Mouse (Mus musculus): ENCODE measurements around the gene Tmem208. TPM values are rescaled to one million over a fixed set of nuclear protein-coding genes. Genes with fewer than 3 reads are reported as not detected.
A peak's percentile ranks its signal among the peaks of the same experiment; 100 is the strongest.

Gene Tmem208
- polyA plus RNA-seq, 1 experiment from 2014 or later: 136 TPM

- H3K4me1 ChIP-seq (ENCODE audit: insufficient read depth, low read length): peaks cover 36% of the 10 kb centered on the region
- no peak for ATAC-seq (ENCODE audit: low FRiP score, low TSS enrichment)
These were observed 22.4 kb downstream of the Tmem208 start, which contains the start of gene Slc9a5 for GRCm38 (mm10) chr8:105348450-105349095. TSS of gene Slc9a5 (plus strand) at chr8:105348843.

GRCm38 (mm10) chr8:105349096-105349771 is 23.1 kb downstream of the Tmem208 start:
- Histone ChIP-seq H3K27me3 (ENCODE audit: insufficient read depth, low read length) (peaks cover 11% of the 10 kb centered on the region), H3K9me3 (ENCODE audit: low read length) (no peaks in the 10 kb centered on the region), H3K4me1 (ENCODE audit: insufficient read depth, low read length) (peaks cover 35% of the 10 kb centered on the region), H3K36me3 (ENCODE audit: insufficient read depth, low read length) (no peaks in the 10 kb centered on the region), H3K9ac (replicated peaks; ENCODE audit: low read length) (peak overlapping the region; percentile 73), H3K4me2 (replicated peaks; ENCODE audit: low read depth, low read length) (peak overlapping the region; percentile 98), H3K4me3 (ENCODE audit: low read length) (peak overlapping the region; percentile 76), H3K27ac (ENCODE audit: low read length) (no peak overlapping the region)
- WGBS: 1% methylated on average over 45 of the region's 48 CpGs
- ATAC-seq (ENCODE audit: low FRiP score, low TSS enrichment): no peak

More at GRCm38 (mm10) chr8:105348450-105349095, 22.4 kb downstream of the Tmem208 start, which contains the start of gene Slc9a5:
- Histone ChIP-seq H3K4me2 (replicated peaks; ENCODE audit: low read depth, low read length) (peak within 1 kb of the TSS; percentile 98), H3K9ac (replicated peaks; ENCODE audit: low read length) (peak within 1 kb of the TSS; percentile 83), H3K9me3 (ENCODE audit: low read length) (no peaks in the 10 kb centered on the region), H3K27ac (ENCODE audit: low read length) (peak within 1 kb of the TSS; percentile 92), H3K4me3 (ENCODE audit: low read length) (peak within 1 kb of the TSS; percentile 76), H3K36me3 (ENCODE audit: insufficient read depth, low read length) (no peaks in the 10 kb centered on the region), H3K27me3 (ENCODE audit: insufficient read depth, low read length) (peaks cover 11% of the 10 kb centered on the region)
- WGBS: under 1% methylated on average over 34 of the region's 34 CpGs

GRCm38 (mm10) chr8:105350186-105350585 is 24.0 kb downstream of the Tmem208 start:
- Histone ChIP-seq H3K9ac (replicated peaks; ENCODE audit: low read length) (no peak overlapping the region), H3K36me3 (ENCODE audit: insufficient read depth, low read length) (no peaks in the 10 kb centered on the region), H3K4me3 (ENCODE audit: low read length) (peak overlapping the region; percentile 76; the same call in 1 of the 2 replicates), H3K9me3 (ENCODE audit: low read length) (no peaks in the 10 kb centered on the region), H3K27ac (ENCODE audit: low read length) (no peak overlapping the region), H3K4me2 (replicated peaks; ENCODE audit: low read depth, low read length) (peak overlapping the region; percentile 98), H3K27me3 (ENCODE audit: insufficient read depth, low read length) (peaks cover 11% of the 10 kb centered on the region), H3K4me1 (ENCODE audit: insufficient read depth, low read length) (peaks cover 27% of the 10 kb centered on the region)
- WGBS: 46% methylated on average over 7 of the region's 7 CpGs
- ATAC-seq (ENCODE audit: low FRiP score, low TSS enrichment): no peak

- H3K9ac ChIP-seq (replicated peaks; ENCODE audit: low read length): no peak overlapping the region
- no peaks in the 10 kb centered on the region for H3K9me3 ChIP-seq (ENCODE audit: low read length)
- no peaks in the 10 kb centered on the region for H3K36me3 ChIP-seq (ENCODE audit: insufficient read depth, low read length)
- WGBS: 73% methylated on average over 8 of the region's 8 CpGs
- H3K4me1 ChIP-seq (ENCODE audit: insufficient read depth, low read length): peaks cover 12% of the 10 kb centered on the region; the same call in 1 of the 2 replicates
- no peak overlapping the region for H3K4me2 ChIP-seq (replicated peaks; ENCODE audit: low read depth, low read length)
- no peak overlapping the region for H3K27ac ChIP-seq (ENCODE audit: low read length)
- peaks cover 11% of the 10 kb centered on the region for H3K27me3 ChIP-seq (ENCODE audit: insufficient read depth, low read length)
- H3K4me3 ChIP-seq (ENCODE audit: low read length): no peak overlapping the region
- ATAC-seq (ENCODE audit: low FRiP score, low TSS enrichment): no peak
These were observed 27.5 kb downstream of the Tmem208 start for GRCm38 (mm10) chr8:105353583-105354135.

GRCm38 (mm10) chr8:105354549-105354948 is 28.4 kb downstream of the Tmem208 start:
- Histone ChIP-seq H3K4me2 (replicated peaks; ENCODE audit: low read depth, low read length) (no peak overlapping the region), H3K36me3 (ENCODE audit: insufficient read depth, low read length) (no peaks in the 10 kb centered on the region), H3K9ac (replicated peaks; ENCODE audit: low read length) (no peak overlapping the region), H3K9me3 (ENCODE audit: low read length) (no peaks in the 10 kb centered on the region), H3K27ac (ENCODE audit: low read length) (no peak overlapping the region), H3K4me1 (ENCODE audit: insufficient read depth, low read length) (peaks cover 17% of the 10 kb centered on the region), H3K27me3 (ENCODE audit: insufficient read depth, low read length) (peaks cover 11% of the 10 kb centered on the region), H3K4me3 (ENCODE audit: low read length) (no peak overlapping the region)
- no peak for ATAC-seq (ENCODE audit: low FRiP score, low TSS enrichment)
- 83% methylated on average over 4 of the region's 4 CpGs for WGBS

- Histone ChIP-seq H3K27ac (ENCODE audit: low read length) (no peak overlapping the region), H3K9ac (replicated peaks; ENCODE audit: low read length) (no peak overlapping the region), H3K27me3 (ENCODE audit: insufficient read depth, low read length) (peaks cover 8% of the 10 kb centered on the region), H3K4me1 (ENCODE audit: insufficient read depth, low read length) (peaks cover 14% of the 10 kb centered on the region), H3K9me3 (ENCODE audit: low read length) (no peaks in the 10 kb centered on the region), H3K4me2 (replicated peaks; ENCODE audit: low read depth, low read length) (no peak overlapping the region), H3K36me3 (ENCODE audit: insufficient read depth, low read length) (no peaks in the 10 kb centered on the region), H3K4me3 (ENCODE audit: low read length) (no peak overlapping the region)
- WGBS: 57% methylated on average over 26 of the region's 26 CpGs
- ATAC-seq (ENCODE audit: low FRiP score, low TSS enrichment): no peak
These were observed 29.2 kb downstream of the Tmem208 start for GRCm38 (mm10) chr8:105355179-105356024.

- no peak overlapping the region for H3K4me3 ChIP-seq (ENCODE audit: low read length)
- H3K9me3 ChIP-seq (ENCODE audit: low read length): no peaks in the 10 kb centered on the region
- no peaks in the 10 kb centered on the region for H3K27me3 ChIP-seq (ENCODE audit: insufficient read depth, low read length)
- peaks cover 14% of the 10 kb centered on the region for H3K4me1 ChIP-seq (ENCODE audit: insufficient read depth, low read length)
- ATAC-seq (ENCODE audit: low FRiP score, low TSS enrichment): no peak
- no peaks in the 10 kb centered on the region for H3K36me3 ChIP-seq (ENCODE audit: insufficient read depth, low read length)
- H3K27ac ChIP-seq (ENCODE audit: low read length): no peak overlapping the region
- H3K4me2 ChIP-seq (replicated peaks; ENCODE audit: low read depth, low read length): no peak overlapping the region
- H3K9ac ChIP-seq (replicated peaks; ENCODE audit: low read length): no peak overlapping the region
- 84% methylated on average over 14 of the region's 14 CpGs for WGBS
These were observed 30.5 kb downstream of the Tmem208 start for GRCm38 (mm10) chr8:105356681-105357080.

GRCm38 (mm10) chr8:105359208-105359607 is 33.1 kb downstream of the Tmem208 start:
- Histone ChIP-seq H3K4me1 (ENCODE audit: insufficient read depth, low read length) (peaks cover 21% of the 10 kb centered on the region), H3K27me3 (ENCODE audit: insufficient read depth, low read length) (no peaks in the 10 kb centered on the region), H3K4me2 (replicated peaks; ENCODE audit: low read depth, low read length) (0 out of 2 replicates have a peak overlapping the region, but pooled peaks have one; percentile 1), H3K9ac (replicated peaks; ENCODE audit: low read length) (no peak overlapping the region), H3K9me3 (ENCODE audit: low read length) (no peaks in the 10 kb centered on the region), H3K36me3 (ENCODE audit: insufficient read depth, low read length) (no peaks in the 10 kb centered on the region), H3K4me3 (ENCODE audit: low read length) (no peak overlapping the region), H3K27ac (ENCODE audit: low read length) (no peak overlapping the region)
- WGBS: 48% methylated on average over 15 of the region's 15 CpGs
- ATAC-seq (ENCODE audit: low FRiP score, low TSS enrichment): peak; percentile 58

- 43% methylated on average over 4 of the region's 4 CpGs for WGBS
- no peak overlapping the region for H3K27ac ChIP-seq (ENCODE audit: low read length)
- peaks cover 21% of the 10 kb centered on the region for H3K4me1 ChIP-seq (ENCODE audit: insufficient read depth, low read length)
- H3K36me3 ChIP-seq (ENCODE audit: insufficient read depth, low read length): no peaks in the 10 kb centered on the region
- H3K4me2 ChIP-seq (replicated peaks; ENCODE audit: low read depth, low read length): no peak overlapping the region
- H3K9me3 ChIP-seq (ENCODE audit: low read length): no peaks in the 10 kb centered on the region
- H3K4me3 ChIP-seq (ENCODE audit: low read length): no peak overlapping the region
- no peaks in the 10 kb centered on the region for H3K27me3 ChIP-seq (ENCODE audit: insufficient read depth, low read length)
- no peak for ATAC-seq (ENCODE audit: low FRiP score, low TSS enrichment)
- no peak overlapping the region for H3K9ac ChIP-seq (replicated peaks; ENCODE audit: low read length)
These were observed 33.5 kb downstream of the Tmem208 start for GRCm38 (mm10) chr8:105359646-105360045.
